Mouse (Mus musculus): Measurements from ENCODE around the gene Shcbp1l. TPM values are rescaled to one million over a fixed set of nuclear protein-coding genes. Genes with fewer than 3 reads are reported as not detected.
"Not testable (repeated sequence)": the region's sequence is repeated elsewhere in the genome, so short reads cannot be mapped to it uniquely, and the experiment has no call there.

Shcbp1l gene
- polyA plus RNA-seq, 1 experiment = 0.13 TPM

DNA sequence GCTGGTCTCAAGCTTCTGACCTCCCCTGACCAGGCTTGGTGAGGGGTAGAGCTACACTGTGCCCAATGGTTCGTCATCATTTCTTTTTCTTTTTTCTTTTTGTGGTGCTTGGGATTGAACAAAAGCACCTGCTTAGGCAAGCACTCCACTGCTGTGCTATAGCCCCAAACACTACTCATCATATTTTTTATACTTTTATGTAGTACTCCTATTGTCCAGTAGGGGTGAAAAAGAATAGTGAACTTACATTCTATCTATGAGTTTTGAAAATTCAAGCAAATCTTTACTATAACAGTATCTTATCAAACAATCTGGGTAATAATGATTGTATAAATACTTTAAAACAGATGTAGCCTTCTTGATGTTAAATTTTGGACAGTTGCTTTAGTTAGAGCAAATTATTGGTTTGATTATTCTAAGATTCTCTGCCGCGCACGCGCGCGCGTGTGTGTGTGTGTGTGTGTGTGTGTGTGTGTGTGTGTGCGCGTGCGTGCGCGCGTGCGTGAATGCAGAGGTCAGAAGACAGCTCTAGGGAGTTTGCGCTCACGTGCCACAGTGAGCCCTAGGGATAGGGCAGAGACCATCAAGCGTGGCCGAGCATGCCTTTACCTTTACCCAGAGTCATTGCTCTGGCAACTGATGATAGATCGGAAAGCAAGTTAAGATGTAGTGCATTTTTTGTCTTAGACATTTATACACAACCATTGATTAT lies 21.3 kb downstream of the Shcbp1l start:
- Histone ChIP-seq H3K4me3 (replicated peaks; ENCODE audit: extremely low read depth, low read depth, low read length) (no peak overlapping the region), H3K4me1 (ENCODE audit: control insufficient read depth, insufficient read depth, low read length) (no peaks in the 10 kb centered on the region)
- DNase-seq = no peak
- no peak for TF ChIP-seq CTCF (IDR thresholded peaks at IDR 0.05; ENCODE audit: insufficient read depth, low read length)
- TF ChIP-seq POLR2A (IDR thresholded peaks at IDR 0.05; ENCODE audit: borderline replicate concordance, extremely low read depth, low read depth, low read length) = no peak
- 96% methylated on average over 20 of the region's 20 CpGs for WGBS

DNA sequence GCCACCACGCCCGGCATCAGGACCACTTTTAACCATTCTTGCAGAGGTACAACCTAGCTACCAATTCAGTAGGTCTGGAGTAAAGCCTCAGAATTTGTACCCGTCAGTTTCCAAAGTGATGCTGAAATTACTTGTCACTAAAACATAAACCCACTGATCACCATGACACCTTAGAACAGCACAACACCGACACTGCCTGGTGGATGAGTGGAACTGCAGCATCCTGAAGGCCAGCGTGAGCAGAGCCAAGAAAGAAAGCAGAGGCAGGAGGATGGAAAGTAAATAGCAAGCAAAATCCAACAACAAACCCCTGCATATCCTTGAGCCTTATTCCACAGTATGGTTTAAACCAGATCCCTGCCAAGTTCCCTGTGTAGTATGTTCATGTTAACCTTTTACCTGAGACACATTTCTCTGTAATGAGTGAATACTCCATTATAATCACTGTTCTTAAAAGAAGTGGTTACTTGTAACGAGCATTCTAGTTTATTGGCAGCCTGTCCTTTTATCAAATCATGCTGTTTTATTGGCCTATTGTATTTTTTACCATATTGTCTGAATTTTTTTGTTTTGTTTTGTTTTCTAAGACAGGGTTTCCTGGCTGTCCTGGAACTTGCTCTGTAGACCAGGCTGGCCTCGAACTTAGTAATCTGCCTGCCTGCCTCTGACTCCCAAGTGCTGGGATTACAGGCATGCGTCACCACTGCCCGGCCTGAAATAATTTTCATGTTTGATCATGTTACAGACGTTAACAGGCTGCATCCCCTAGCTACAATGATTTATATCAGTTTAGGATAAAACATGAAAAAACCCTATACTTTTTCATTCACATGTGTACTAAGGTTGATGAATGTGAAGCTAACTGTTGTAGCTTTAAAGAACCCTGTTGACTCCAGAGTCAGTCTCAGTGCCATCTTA lies 26.5 kb downstream of the Shcbp1l start:
- peak; percentile 34 for DNase-seq
- no peak overlapping the region for H3K4me3 ChIP-seq (replicated peaks; ENCODE audit: extremely low read depth, low read depth, low read length)
- WGBS = 69% methylated on average over 10 of the region's 10 CpGs
- no peaks in the 10 kb centered on the region for H3K4me1 ChIP-seq (ENCODE audit: control insufficient read depth, insufficient read depth, low read length)
- TF ChIP-seq POLR2A (IDR thresholded peaks at IDR 0.05; ENCODE audit: borderline replicate concordance, extremely low read depth, low read depth, low read length) (no peak), CTCF (IDR thresholded peaks at IDR 0.05; ENCODE audit: insufficient read depth, low read length) (peak; percentile 75)

DNA sequence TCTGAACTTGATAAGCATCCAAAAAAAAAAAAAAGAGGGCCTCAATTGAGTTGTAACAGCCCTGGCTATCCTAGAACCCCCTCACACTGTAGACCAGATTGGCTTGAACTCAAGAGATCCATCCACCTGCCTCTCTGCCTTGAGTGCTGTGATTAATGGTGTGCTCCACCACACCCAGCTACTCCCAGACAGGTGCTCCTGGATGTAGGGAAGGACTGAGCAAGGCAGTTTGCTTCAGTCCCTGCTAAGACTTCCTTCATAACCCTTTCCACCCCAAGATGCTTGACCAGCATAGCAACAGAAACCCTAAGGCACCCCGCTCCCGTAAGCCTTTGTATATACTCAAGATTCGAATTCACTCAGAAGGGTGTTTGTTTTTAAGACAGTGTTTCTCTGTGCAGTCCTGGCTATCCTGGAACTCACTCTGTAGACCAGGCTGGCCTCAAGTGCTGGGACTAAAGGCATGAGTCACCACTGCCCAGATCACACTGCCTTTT lies 28.2 kb downstream of the Shcbp1l start:
- Histone ChIP-seq H3K4me3 (replicated peaks; ENCODE audit: extremely low read depth, low read depth, low read length) (no peak overlapping the region), H3K4me1 (ENCODE audit: control insufficient read depth, insufficient read depth, low read length) (no peaks in the 10 kb centered on the region)
- DNase-seq = no peak
- TF ChIP-seq CTCF (IDR thresholded peaks at IDR 0.05; ENCODE audit: insufficient read depth, low read length) (no peak), POLR2A (IDR thresholded peaks at IDR 0.05; ENCODE audit: borderline replicate concordance, extremely low read depth, low read depth, low read length) (no peak)
- WGBS = 80% methylated on average over 3 of the region's 3 CpGs

DNA sequence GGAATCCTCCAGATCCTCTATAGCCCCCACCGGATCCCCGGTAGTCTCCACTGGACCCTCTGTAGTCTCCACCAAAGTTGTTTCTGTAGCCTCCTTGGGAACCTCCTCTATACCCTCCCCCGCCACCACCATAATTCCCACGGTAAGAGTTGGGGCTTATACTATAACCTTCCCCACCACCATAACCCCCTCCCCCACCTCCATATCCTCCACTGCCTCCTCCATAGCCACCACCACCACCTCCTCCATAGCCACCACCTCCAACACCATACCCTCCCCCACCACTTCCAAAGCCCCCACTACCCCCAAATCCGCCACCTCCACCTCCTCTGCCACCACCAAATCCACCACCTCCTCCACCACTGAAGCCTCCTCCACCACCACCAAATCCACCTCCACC lies 31.2 kb downstream of the Shcbp1l start:
- no peak for TF ChIP-seq CTCF (IDR thresholded peaks at IDR 0.05; ENCODE audit: insufficient read depth, low read length)
- TF ChIP-seq POLR2A (IDR thresholded peaks at IDR 0.05; ENCODE audit: borderline replicate concordance, extremely low read depth, low read depth, low read length) = no peak
- no peaks in the 10 kb centered on the region for H3K4me1 ChIP-seq (ENCODE audit: control insufficient read depth, insufficient read depth, low read length)
- WGBS = 89% methylated on average over 5 of the region's 5 CpGs
- H3K4me3 ChIP-seq (replicated peaks; ENCODE audit: extremely low read depth, low read depth, low read length) = no peak overlapping the region
- DNase-seq = no peak

DNA sequence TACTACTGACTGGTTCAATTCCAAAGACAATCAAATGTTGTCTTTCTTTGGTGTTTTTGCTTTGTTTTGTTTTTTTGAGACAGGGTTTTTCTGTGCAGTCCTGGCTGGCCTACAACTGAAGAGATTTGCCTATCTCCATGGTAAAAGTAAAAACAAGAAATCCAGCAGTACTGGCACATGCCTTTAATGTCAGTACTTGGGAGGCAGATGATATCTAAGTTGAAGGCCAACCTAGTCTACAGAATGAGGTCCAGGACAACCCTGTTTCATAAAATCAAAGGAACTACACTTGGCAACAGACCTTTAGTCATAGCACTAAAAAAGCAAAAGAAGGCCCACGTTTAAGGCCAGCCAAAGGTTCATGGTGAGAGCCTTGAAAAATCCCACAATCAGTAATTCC lies 36.8 kb downstream of the Shcbp1l start:
- TF ChIP-seq CTCF (IDR thresholded peaks at IDR 0.05; ENCODE audit: insufficient read depth, low read length) (no peak), POLR2A (IDR thresholded peaks at IDR 0.05; ENCODE audit: borderline replicate concordance, extremely low read depth, low read depth, low read length) (no peak)
- Histone ChIP-seq H3K4me3 (replicated peaks; ENCODE audit: extremely low read depth, low read depth, low read length) (no peak overlapping the region), H3K4me1 (ENCODE audit: control insufficient read depth, insufficient read depth, low read length) (no peaks in the 10 kb centered on the region)
- 80% methylated on average over 1 of the region's 1 CpGs for WGBS
- DNase-seq = no peak

DNA sequence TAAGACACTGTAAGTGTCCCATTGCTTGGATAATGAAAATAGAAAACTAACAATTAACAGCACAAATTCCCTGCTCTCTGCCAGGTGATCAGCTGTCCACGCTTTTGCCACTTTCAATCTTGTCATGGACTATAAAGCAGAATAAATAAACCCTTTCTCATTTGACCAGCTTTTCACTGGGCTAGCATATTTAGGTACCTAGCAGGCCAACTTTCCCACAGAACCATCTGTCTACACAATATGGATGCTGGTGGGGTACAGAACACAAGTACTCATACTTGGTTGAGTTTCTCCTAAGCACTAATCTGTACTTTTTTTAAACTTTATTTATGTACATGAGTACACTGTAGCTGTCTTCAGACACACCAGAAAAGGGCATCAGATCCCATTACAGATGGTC lies 54.3 kb downstream of the Shcbp1l start:
- TF ChIP-seq POLR2A (IDR thresholded peaks at IDR 0.05; ENCODE audit: borderline replicate concordance, extremely low read depth, low read depth, low read length) (no peak), CTCF (IDR thresholded peaks at IDR 0.05; ENCODE audit: insufficient read depth, low read length) (no peak)
- H3K4me3 ChIP-seq (replicated peaks; ENCODE audit: extremely low read depth, low read depth, low read length) = no peak overlapping the region
- DNase-seq = no peak
- 88% methylated on average over 1 of the region's 1 CpGs for WGBS
- H3K4me1 ChIP-seq (ENCODE audit: control insufficient read depth, insufficient read depth, low read length) = peaks cover 3% of the 10 kb centered on the region

DNA sequence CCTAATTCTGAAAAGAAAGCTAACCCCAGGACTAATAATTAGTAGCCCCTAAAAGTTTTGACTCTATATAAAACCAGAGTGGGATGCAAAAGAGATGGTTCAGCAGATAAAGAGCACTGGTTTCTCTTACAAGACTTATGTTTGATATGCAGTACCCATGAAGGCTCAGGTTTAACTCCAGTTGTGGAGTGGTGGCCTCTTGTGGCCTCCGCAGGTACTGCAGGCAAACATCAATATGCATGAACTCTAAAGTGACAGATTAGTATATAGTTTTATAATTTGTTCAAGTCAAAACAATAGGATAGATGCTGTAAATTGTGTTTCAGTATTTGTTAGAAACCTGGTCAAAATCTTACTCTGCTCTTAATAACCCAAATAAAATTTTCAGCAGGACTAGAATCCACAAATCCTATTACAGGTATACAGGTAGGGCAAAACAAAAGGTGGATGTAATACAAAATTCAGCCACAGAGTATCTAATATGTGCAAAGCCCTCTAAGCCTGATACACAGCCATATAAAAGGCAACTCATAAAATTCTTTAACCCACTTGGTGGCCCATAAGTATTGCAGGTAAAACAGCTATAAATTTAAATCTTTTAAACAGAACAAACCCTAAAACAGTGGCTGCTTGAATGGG lies 55.5 kb downstream of the Shcbp1l start:
- 38% methylated on average over 1 of the region's 1 CpGs for WGBS
- TF ChIP-seq POLR2A (IDR thresholded peaks at IDR 0.05; ENCODE audit: borderline replicate concordance, extremely low read depth, low read depth, low read length) = no peak
- TF ChIP-seq CTCF (IDR thresholded peaks at IDR 0.05; ENCODE audit: insufficient read depth, low read length) = peak; percentile 84

DNA sequence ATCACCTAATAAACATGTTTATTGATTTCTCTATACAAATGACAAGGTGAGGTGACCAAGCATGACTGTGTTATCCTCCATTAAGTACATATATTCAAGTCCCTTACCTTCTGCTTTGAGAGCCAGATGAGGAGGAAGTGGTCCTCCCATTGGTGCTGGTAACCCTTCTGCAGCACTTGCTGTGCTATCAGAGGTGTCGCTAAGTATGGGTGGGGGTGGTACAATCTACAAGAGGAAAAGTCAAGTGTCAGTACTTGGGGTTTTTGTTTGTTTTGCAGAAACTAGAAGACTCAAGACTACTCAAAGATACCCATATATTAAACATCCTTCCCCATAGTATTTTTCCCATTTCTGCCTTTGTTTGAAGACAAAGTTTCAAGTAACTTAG lies 56.1 kb downstream of the Shcbp1l start:
- 50% methylated on average over 1 of the region's 1 CpGs for WGBS
- DNase-seq = no peak
- peaks cover 8% of the 10 kb centered on the region for H3K4me1 ChIP-seq (ENCODE audit: control insufficient read depth, insufficient read depth, low read length)
- H3K4me3 ChIP-seq (replicated peaks; ENCODE audit: extremely low read depth, low read depth, low read length) = no peak overlapping the region
- no peak for TF ChIP-seq CTCF (IDR thresholded peaks at IDR 0.05; ENCODE audit: insufficient read depth, low read length)
- no peak for TF ChIP-seq POLR2A (IDR thresholded peaks at IDR 0.05; ENCODE audit: borderline replicate concordance, extremely low read depth, low read depth, low read length)

More for the DNA sequence above, 55.5 kb downstream of the Shcbp1l start:
- Histone ChIP-seq H3K4me3 (replicated peaks; ENCODE audit: extremely low read depth, low read depth, low read length) (no peak overlapping the region), H3K4me1 (ENCODE audit: control insufficient read depth, insufficient read depth, low read length) (peaks cover 8% of the 10 kb centered on the region)
- peak; percentile 65 for DNase-seq

DNA sequence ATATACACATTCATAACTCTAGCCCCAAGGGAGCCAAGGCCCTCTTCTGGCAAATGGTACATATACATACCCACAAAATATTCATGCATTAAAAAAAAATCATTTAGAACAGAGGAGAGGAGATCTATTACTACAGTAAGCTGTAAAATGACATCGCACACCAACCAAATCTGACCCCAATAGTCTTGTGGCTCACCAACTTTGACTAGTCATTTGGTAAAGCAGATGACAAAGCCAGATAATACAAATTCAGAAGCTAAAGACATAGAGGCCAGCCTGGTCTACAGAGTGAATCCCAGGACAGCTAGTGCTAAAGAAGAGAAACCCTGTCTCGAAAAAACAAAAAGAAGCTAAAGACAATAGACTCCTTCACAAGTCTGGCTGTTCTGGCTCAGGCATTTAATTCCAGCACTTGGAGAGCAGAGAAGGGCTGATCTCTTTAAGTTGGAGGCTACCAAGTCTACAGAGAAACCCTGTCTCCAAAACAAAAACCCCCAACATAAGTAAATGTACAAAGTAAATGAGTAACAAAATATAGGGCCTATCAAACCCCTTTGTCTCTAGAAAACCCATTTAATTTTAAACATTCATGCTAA lies 60.3 kb downstream of the Shcbp1l start:
- no peak for TF ChIP-seq CTCF (IDR thresholded peaks at IDR 0.05; ENCODE audit: insufficient read depth, low read length)
- TF ChIP-seq POLR2A (IDR thresholded peaks at IDR 0.05; ENCODE audit: borderline replicate concordance, extremely low read depth, low read depth, low read length) = no peak
- no peak for DNase-seq
- WGBS = 28% methylated on average over 2 of the region's 2 CpGs
- H3K4me3 ChIP-seq (replicated peaks; ENCODE audit: extremely low read depth, low read depth, low read length) = no peak overlapping the region
- peaks cover 8% of the 10 kb centered on the region for H3K4me1 ChIP-seq (ENCODE audit: control insufficient read depth, insufficient read depth, low read length)

DNA sequence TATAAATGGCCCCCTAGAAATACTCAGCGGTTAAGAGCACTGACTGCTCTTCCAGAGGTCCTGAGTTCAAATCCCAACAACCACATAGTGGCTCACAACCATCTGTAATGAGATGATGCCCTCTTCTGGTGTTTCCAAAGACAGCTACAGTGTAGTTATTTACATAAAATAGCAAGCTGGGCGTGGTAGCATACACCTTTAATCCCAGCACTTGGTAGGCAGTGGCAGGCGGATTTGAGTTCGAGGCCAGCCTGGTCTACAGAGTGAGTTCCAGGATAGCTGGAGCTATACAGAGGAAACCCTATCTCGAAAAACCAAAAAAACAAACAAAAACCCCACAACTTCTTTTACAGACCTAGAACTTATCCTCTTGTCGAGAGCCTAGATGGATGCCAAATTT lies 61.2 kb downstream of the Shcbp1l start:
- not testable (repeated sequence) for H3K4me1 ChIP-seq (ENCODE audit: control insufficient read depth, insufficient read depth, low read length); DNase-seq
- H3K4me3 ChIP-seq (replicated peaks; ENCODE audit: extremely low read depth, low read depth, low read length) = peak overlapping the region; percentile 93
- WGBS = 15% methylated on average over 6 of the region's 6 CpGs

Data from lung, adult 2 months (tissue).